Mouse (Mus musculus) embryo, embryonic 11.5 days (tissue): ENCODE measurements at regions not wholly inside any gene's neighbourhood (a gene's known extent, or its start where the extent isn't known, plus 50 kb on each side); places are given as distances from the start of the nearest gene placed in this dataset.

Experiments
- DNase-seq: peaks from one replicate; pipeline ENCODE4 v3.0.0-alpha.2; 2012; ENCODE audit warnings: low read depth, low spot score

GRCm38 (mm10) chr7:129918240-129919200, 326.9 kb downstream of the Wdr11 start:
- no peak for DNase-seq

- no peak for DNase-seq
Observed at GRCm38 (mm10) chr7:129922291-129922690, 330.6 kb downstream of the Wdr11 start.

GRCm38 (mm10) chr7:129936731-129937130, 345.1 kb downstream of the Wdr11 start:
- no peak for DNase-seq

GRCm38 (mm10) chr7:129937715-129938114, 346.1 kb downstream of the Wdr11 start:
- DNase-seq, result no peak

GRCm38 (mm10) chr7:129938141-129938540, 346.5 kb downstream of the Wdr11 start:
- DNase-seq, result no peak

GRCm38 (mm10) chr7:129939266-129939665, 347.6 kb downstream of the Wdr11 start:
- DNase-seq, result no peak

- DNase-seq, result peak; percentile 17
Observed at GRCm38 (mm10) chr7:129941311-129942029, 349.8 kb downstream of the Wdr11 start.

GRCm38 (mm10) chr7:129948613-129949110, 357.0 kb downstream of the Wdr11 start:
- DNase-seq, result no peak

- no peak for DNase-seq
Observed at GRCm38 (mm10) chr7:129950456-129950855, 358.8 kb downstream of the Wdr11 start.

GRCm38 (mm10) chr7:129958379-129958778, 366.7 kb downstream of the Wdr11 start:
- no peak for DNase-seq

- DNase-seq, result no peak
Observed at GRCm38 (mm10) chr7:129962575-129962974, 370.9 kb downstream of the Wdr11 start.

- no peak for DNase-seq
Observed at GRCm38 (mm10) chr7:129964192-129964591, 372.5 kb downstream of the Wdr11 start.

GRCm38 (mm10) chr7:129965281-129966051, 373.8 kb downstream of the Wdr11 start:
- DNase-seq, result no peak

- no peak for DNase-seq
Observed at GRCm38 (mm10) chr7:129966771-129967170, 375.1 kb downstream of the Wdr11 start.

- DNase-seq, result no peak
Observed at GRCm38 (mm10) chr7:129970201-129970600, 378.5 kb downstream of the Wdr11 start.

- DNase-seq, result no peak
Observed at GRCm38 (mm10) chr7:129974206-129974605, 382.5 kb downstream of the Wdr11 start.

- DNase-seq, result no peak
Observed at GRCm38 (mm10) chr7:129974837-129975236, 383.2 kb downstream of the Wdr11 start.

GRCm38 (mm10) chr7:129975781-129976514, 384.3 kb downstream of the Wdr11 start:
- DNase-seq, result no peak

GRCm38 (mm10) chr7:129978576-129978975, 386.9 kb downstream of the Wdr11 start:
- DNase-seq, result no peak

- no peak for DNase-seq
Observed at GRCm38 (mm10) chr7:129979337-129979736, 387.7 kb downstream of the Wdr11 start.

- no peak for DNase-seq
Observed at GRCm38 (mm10) chr7:129980501-129980900, 388.8 kb downstream of the Wdr11 start.
